Mouse (Mus musculus): ENCODE measurements around the gene Ptprf.

The Ptprf gene

GRCm38 (mm10) chr4:118291231-118291630, at the start of gene Ptprf:
Gene Ptprf (minus strand): TSS chr4:118291405.
- DNase-seq (ENCODE audit: low read depth, low spot score) = peak; percentile 71

GRCm38 (mm10) chr4:118336658-118337057, 45.5 kb upstream of the Ptprf start:
- DNase-seq (ENCODE audit: low read depth, low spot score) = peak; percentile 67

DNA sequence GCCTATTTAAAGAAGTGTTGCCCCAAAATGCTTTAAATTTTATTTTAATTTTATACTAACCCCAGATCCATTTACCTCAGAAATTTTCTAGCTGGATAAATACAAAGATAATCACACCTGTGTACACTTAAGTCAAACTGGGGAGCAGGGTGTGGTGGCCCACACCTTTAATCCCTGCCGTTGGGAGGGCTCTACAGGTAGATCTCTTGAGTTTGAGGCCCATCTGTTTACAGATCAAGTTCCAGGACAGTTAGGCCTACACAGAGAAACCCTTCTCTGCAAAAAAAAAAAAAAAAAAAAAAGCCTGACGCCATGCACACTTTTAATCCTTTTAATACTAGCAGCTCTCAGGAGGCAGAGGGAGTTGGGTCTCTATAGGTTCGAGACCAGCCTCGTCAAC, 44.8 kb upstream of the Ptprf start:
- DNase-seq (ENCODE audit: low read depth, low spot score) = no peak

DNA sequence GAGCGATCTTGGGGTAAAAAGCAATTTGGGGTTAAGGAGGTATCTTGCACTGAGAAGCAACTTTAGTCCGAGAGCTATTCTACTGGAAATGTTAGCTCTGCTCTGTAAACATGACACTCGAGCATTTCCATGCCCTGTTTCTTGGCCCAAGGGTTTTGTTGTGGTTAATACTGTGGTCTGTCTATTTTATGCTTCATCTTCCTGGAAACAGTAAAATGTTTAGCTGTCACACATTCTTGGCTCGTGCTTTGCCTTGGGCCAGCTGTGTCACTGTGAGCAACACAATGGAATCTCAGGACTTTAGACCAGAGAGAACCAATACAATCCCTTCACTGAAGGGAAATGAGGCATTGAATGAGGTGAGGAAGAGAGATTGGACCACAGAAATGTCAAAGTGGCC, 40.6 kb upstream of the Ptprf start:
- DNase-seq (ENCODE audit: low read depth, low spot score) = no peak

DNA sequence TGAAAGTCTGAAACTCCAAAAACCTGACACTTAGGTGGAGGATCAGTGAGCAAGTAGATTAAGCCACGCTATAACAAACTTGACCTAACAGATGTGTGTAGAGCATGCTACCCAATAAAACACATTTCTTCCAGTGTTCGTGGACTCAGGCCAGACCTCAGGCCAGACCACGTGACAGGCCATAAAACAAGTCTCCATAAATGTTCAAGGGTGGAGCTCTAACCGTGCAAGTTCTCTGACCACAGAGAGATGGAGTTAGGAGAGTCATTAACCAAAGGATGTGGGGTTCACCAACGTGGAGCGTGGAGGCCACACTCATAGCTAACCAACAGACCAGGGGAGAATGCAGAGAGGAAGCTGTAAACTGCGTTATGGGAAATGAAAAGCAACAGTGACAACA, 35.3 kb upstream of the Ptprf start:
- DNase-seq (ENCODE audit: low read depth, low spot score) = no peak

- DNase-seq (ENCODE audit: low read depth, low spot score) = no peak
These were observed 29.4 kb upstream of the Ptprf start for GRCm38 (mm10) chr4:118320636-118321035.

GRCm38 (mm10) chr4:118319706-118320344, 28.6 kb upstream of the Ptprf start:
- no peak for DNase-seq (ENCODE audit: low read depth, low spot score)

DNA sequence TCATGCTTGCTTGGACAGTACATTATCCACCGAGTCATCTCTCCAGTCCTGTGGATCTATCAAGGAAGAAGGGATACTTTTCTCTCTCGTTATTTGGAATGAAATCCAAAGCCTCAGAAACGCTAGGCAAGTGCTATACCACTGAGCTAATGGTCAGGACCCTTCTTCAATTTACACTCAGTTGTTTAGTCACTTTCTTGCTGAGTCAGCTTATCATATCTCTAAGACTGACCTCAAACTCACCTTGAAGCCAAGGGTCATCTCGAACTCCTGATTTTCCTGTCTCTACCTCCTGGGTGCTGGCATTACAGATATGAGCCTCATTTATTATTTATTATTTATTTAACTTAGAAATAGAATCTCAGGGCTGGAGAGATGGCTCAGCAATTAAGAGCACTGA, 25.5 kb upstream of the Ptprf start:
- DNase-seq (ENCODE audit: low read depth, low spot score) = no peak

GRCm38 (mm10) chr4:118315286-118315685, 24.1 kb upstream of the Ptprf start:
- DNase-seq (ENCODE audit: low read depth, low spot score) = no peak

DNA sequence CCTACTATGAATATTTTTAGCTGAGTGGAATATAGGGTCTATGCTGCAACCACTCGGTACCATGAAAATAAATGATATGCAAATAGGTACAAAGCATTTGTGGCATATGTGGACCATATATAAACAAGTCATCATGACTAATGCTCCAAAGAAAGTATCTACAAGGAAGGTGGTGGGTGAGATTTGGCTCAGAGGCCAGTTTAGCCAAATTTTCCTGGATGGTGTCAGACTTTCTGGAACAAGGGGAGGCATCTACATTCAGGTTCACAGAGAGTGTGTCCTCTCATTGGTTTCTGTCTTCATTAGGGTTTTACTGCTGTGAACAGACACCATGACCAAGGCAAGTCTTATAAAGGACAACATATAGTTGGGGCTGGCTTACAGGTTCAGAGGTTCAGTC, 19.3 kb upstream of the Ptprf start:
- no peak for DNase-seq (ENCODE audit: low read depth, low spot score)

- no peak for DNase-seq (ENCODE audit: low read depth, low spot score)
These were observed 16.5 kb upstream of the Ptprf start for GRCm38 (mm10) chr4:118307533-118308263.

- no peak for DNase-seq (ENCODE audit: low read depth, low spot score)
These were observed 15.0 kb upstream of the Ptprf start for GRCm38 (mm10) chr4:118306113-118306696.

DNA sequence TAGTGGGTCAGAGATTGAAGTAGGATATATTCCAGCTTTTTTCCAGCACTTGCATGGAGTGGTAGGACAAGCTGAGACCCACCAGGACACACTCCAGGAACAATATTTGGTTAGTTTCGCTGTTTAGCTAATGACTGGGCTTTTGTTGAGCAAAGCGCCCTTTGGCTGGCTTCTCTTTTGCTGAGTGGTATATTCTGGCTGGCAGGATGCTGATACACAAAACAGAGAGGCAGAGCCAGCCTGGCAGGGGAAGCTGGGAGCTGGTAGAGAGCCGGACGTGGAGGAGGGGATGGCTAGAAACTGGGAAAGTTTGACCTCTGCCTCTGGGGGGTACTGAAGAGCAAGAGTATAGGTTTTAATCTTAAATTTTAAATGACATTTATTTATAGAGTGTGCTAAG, 13.8 kb upstream of the Ptprf start:
- DNase-seq (ENCODE audit: low read depth, low spot score) = no peak

- no peak for DNase-seq (ENCODE audit: low read depth, low spot score)
These were observed 6.6 kb upstream of the Ptprf start for GRCm38 (mm10) chr4:118297844-118298243.

DNA sequence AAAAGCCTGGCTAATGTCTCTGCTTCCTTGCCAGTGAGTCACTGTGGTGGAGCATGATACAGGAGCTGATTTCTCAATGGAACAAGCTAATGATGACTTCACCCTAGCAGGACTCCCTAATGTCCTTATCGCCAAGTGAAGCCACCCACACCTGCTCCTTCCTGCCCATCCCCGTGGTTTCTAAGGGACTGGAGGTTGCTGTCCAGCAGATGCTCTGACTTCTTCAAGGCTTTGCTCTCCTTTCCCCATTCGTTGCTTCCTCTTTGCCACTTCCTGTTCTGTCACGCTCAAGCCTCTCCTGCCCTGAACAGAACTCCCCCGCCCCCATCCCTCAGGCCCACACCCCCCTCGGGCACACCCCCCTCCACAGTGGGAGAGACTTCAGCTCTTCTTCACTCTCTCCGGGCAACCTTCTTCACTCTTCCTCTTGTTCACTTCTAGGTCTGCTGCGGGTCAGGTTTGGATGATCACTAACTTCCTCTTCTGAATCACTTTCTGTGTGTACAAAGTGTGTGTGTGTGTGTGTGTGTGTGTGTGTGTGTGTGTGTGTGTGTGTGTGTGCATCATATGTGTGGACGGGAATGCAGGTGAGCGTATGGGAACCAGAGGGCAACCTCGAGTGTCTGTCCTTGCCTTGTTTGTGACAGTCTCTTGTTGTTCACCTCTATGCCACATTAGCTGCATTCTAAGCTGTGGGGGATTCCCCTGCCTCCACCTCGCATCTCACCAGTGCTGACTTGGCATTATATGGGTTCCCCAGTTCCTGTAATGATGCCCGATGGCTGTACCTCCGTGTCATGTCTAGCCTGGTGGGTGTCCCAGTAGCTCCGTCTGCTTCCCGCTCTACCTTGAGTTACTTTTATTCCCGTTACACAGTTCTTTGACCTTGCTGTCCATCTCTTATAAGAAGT, 4.7 kb upstream of the Ptprf start:
- DNase-seq (ENCODE audit: low read depth, low spot score) = no peak

DNA sequence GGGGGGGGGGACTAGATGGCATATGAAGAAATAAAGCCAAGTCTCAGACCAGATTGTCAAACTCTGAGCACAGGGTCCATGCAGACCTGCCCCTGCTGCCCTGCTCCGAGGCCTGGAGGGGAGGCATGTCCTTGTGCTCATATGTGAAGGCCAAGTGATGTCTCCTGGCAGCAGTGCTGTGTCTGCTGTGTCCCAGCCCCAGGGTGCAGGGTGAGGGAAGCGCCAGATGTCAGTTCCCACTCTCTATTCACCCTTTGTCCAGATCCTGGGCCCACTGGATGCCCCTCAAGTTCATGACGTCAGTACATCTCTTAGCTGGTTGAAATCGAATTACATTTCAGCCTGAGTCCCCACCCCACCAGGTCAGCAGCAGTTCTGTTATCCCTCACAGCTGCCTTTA, 3.6 kb upstream of the Ptprf start:
- DNase-seq (ENCODE audit: low read depth, low spot score) = no peak

GRCm38 (mm10) chr4:118292741-118293306, 1.6 kb upstream of the Ptprf start:
- DNase-seq (ENCODE audit: low read depth, low spot score) = peak; percentile 88

DNA sequence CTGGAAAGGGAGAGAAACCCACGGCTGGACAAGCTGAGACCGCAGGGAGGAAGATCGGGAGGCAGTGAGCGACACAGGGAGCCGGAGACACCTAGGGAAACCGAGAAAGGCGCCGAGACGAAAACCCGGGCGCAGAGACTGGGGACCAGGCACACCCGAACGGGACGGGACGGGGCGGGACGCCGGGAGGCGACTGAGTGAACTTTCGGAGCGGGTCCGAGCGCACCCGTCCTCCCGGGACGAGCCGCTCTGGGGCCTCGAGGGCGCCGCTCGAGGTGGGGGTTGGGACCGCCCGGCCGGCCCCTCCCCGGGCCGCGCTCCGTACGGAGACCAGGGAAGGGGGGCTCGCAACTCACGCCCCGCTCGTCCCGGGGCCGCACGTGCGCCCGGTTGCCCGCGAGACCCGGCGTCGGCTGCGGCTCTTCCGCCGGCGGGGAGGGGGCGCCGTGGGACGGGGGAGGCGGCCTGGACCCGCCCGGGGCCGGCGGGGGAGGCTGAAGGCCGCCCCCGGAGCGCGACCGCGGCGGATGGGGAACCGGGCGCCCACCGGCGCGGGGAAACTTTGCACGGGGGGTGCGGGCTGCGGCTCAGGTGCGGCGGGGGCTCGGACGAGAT, 682 bp downstream of the Ptprf start:
- DNase-seq (ENCODE audit: low read depth, low spot score) = peak; percentile 50

- DNase-seq (ENCODE audit: low read depth, low spot score) = peak; percentile 68
These were observed 1.2 kb downstream of the Ptprf start for GRCm38 (mm10) chr4:118289960-118290415.

- no peak for DNase-seq (ENCODE audit: low read depth, low spot score)
These were observed 1.9 kb downstream of the Ptprf start for GRCm38 (mm10) chr4:118289266-118289665.

- no peak for DNase-seq (ENCODE audit: low read depth, low spot score)
These were observed 2.7 kb downstream of the Ptprf start for GRCm38 (mm10) chr4:118288531-118288930.
